Mouse (Mus musculus): ENCODE results near the gene Odf3b. TPM values are rescaled to one million over a fixed set of nuclear protein-coding genes. Genes with fewer than 3 reads are reported as not detected.

Odf3b gene
- polyA plus RNA-seq, 1 experiment, result 12.0 TPM

GRCm38 (mm10) chr15:89374801-89375534, 4.1 kb downstream of the Odf3b start:
- no peak for DNase-seq (ENCODE audit: low read depth)

- no peak for DNase-seq (ENCODE audit: low read depth)
These were observed 4.7 kb downstream of the Odf3b start for GRCm38 (mm10) chr15:89374340-89374739.

- DNase-seq (ENCODE audit: low read depth), result peak; percentile 51
These were observed 5.3 kb downstream of the Odf3b start, which contains the start of gene Sco2 for GRCm38 (mm10) chr15:89373762-89374248. Gene Sco2 (minus strand): TSS chr15:89373846.

- peak; percentile 28 for DNase-seq (ENCODE audit: low read depth)
These were observed 5.9 kb downstream of the Odf3b start for GRCm38 (mm10) chr15:89373027-89373761.

- DNase-seq (ENCODE audit: low read depth), result no peak
These were observed 6.5 kb downstream of the Odf3b start for GRCm38 (mm10) chr15:89372536-89372935.

GRCm38 (mm10) chr15:89372068-89372467, 7.0 kb downstream of the Odf3b start:
- no peak for DNase-seq (ENCODE audit: low read depth)

GRCm38 (mm10) chr15:89365141-89365551, 13.9 kb downstream of the Odf3b start:
- no peak for DNase-seq (ENCODE audit: low read depth)

- peak; percentile 92 for DNase-seq (ENCODE audit: low read depth)
These were observed 16.0 kb downstream of the Odf3b start for GRCm38 (mm10) chr15:89363051-89363450.

- no peak for DNase-seq (ENCODE audit: low read depth)
These were observed 20.3 kb downstream of the Odf3b start for GRCm38 (mm10) chr15:89358784-89359183.

GRCm38 (mm10) chr15:89356372-89356771, 22.7 kb downstream of the Odf3b start:
- peak; percentile 38 for DNase-seq (ENCODE audit: low read depth)

GRCm38 (mm10) chr15:89355241-89356187, 23.6 kb downstream of the Odf3b start, which contains the start of the genes Lmf2 and Ncaph2:
Gene Lmf2 (minus strand): TSS chr15:89355659.
Gene Ncaph2 (plus strand): TSS chr15:89355719.
- peak; percentile 47 for DNase-seq (ENCODE audit: low read depth)

GRCm38 (mm10) chr15:89354455-89354854, 24.6 kb downstream of the Odf3b start:
- no peak for DNase-seq (ENCODE audit: low read depth)

GRCm38 (mm10) chr15:89353837-89354236, 25.2 kb downstream of the Odf3b start:
- DNase-seq (ENCODE audit: low read depth), result no peak

- no peak for DNase-seq (ENCODE audit: low read depth)
These were observed 26.3 kb downstream of the Odf3b start for GRCm38 (mm10) chr15:89352795-89353194.

GRCm38 (mm10) chr15:89352054-89352453, 27.0 kb downstream of the Odf3b start:
- no peak for DNase-seq (ENCODE audit: low read depth)

GRCm38 (mm10) chr15:89351302-89351701, 27.8 kb downstream of the Odf3b start:
- DNase-seq (ENCODE audit: low read depth), result no peak

- no peak for DNase-seq (ENCODE audit: low read depth)
These were observed 28.6 kb downstream of the Odf3b start for GRCm38 (mm10) chr15:89350447-89350846.

- no peak for DNase-seq (ENCODE audit: low read depth)
These were observed 35.8 kb downstream of the Odf3b start for GRCm38 (mm10) chr15:89343325-89343724.

GRCm38 (mm10) chr15:89341678-89342077, 37.4 kb downstream of the Odf3b start:
- DNase-seq (ENCODE audit: low read depth), result no peak

GRCm38 (mm10) chr15:89340136-89340535, 38.9 kb downstream of the Odf3b start:
- DNase-seq (ENCODE audit: low read depth), result no peak

GRCm38 (mm10) chr15:89339696-89340095, 39.4 kb downstream of the Odf3b start:
- no peak for DNase-seq (ENCODE audit: low read depth)

- no peak for DNase-seq (ENCODE audit: low read depth)
These were observed 42.7 kb downstream of the Odf3b start for GRCm38 (mm10) chr15:89336422-89336821.
